Mouse (Mus musculus) midbrain, embryonic 16.5 days (tissue): Measurements from ENCODE around the gene Lyrm9. TPM values are rescaled to one million over a fixed set of nuclear protein-coding genes. Genes with fewer than 3 reads are reported as not detected.
A peak's percentile ranks its signal among the peaks of the same experiment; 100 is the strongest.

ENCODE experiments used
- ATAC-seq: fragments of 200-750 bp; cut with Nextera tagmentation; 2 replicates; pipeline ENCODE4 v1.8.0; 2017; ENCODE audit warnings: moderate TSS enrichment
- H3K27ac ChIP-seq: fragments of 300-500 bp; sonication (generic); 2 replicates; pipeline ENCODE4 v1.5.1; 2014; ENCODE audit warnings: mild to moderate bottlenecking, low read length, mixed read lengths
- H3K27me3 ChIP-seq: fragments of 300-500 bp; sonication (generic); 2 replicates; pipeline ENCODE4 v1.6.1; 2014; ENCODE audit warnings: low read depth, low read length, mixed read lengths; ENCODE audit not compliant: control insufficient read depth, insufficient read depth
- H3K36me3 ChIP-seq: fragments of 300-500 bp; sonication (generic); 2 replicates; pipeline ENCODE4 v1.6.1; 2014; ENCODE audit warnings: mild to moderate bottlenecking, low read length, moderate library complexity, mixed read lengths; ENCODE audit not compliant: control insufficient read depth, insufficient read depth
- H3K4me1 ChIP-seq: fragments of 300-500 bp; sonication (generic); 2 replicates; pipeline ENCODE4 v1.6.1; 2014; ENCODE audit warnings: mild to moderate bottlenecking, low read length, mixed read lengths; ENCODE audit not compliant: control insufficient read depth, insufficient read depth
- H3K4me2 ChIP-seq: fragments of 300-500 bp; sonication (generic); 2 replicates; pipeline ENCODE4 v1.6.1; 2014; ENCODE audit warnings: mild to moderate bottlenecking, low read length, mixed read lengths
- H3K4me3 ChIP-seq: fragments of 300-500 bp; sonication (generic); 2 replicates; pipeline ENCODE4 v1.5.1; 2014; ENCODE audit warnings: low read depth, mild to moderate bottlenecking, low read length, moderate library complexity, mixed read lengths
- H3K9ac ChIP-seq: fragments of 300-500 bp; sonication (generic); 2 replicates; pipeline ENCODE4 v1.6.1; 2014; ENCODE audit warnings: low read depth, low read length, mixed read lengths
- H3K9me3 ChIP-seq: fragments of 300-500 bp; sonication (generic); replicated peaks from 2 replicates; pipeline ENCODE4 v1.6.1; 2014; ENCODE audit warnings: mild to moderate bottlenecking, low read length, mixed read lengths; ENCODE audit not compliant: control insufficient read depth, poor library complexity, severe bottlenecking
- WGBS: fragments of 180-500 bp; shearing (Covaris S2); extraction: QIAGEN DNeasy Blood & Tissue Kit; methylation state at CpG from one replicate; pipeline ENCODE4 v1.1.7; 2014; 5-methylcytosine and 5-hydroxymethylcytosine counted together
- polyA plus RNA-seq: library from polyadenylated mRNA; unstranded; fragments of >200 nt; fragmentation: Nextera tagmentation; extraction: Ambion mirVana; gene quantifications from 2 replicates; pipeline ENCODE4 v1.2.1, GENCODE M21; 2015

Lyrm9 gene
- polyA plus RNA-seq, 1 experiment from 2014 or later, result 47.9 TPM

GRCm38 (mm10) chr11:78827546-78827945 is 1.2 kb downstream of the Lyrm9 start:
- H3K27me3 ChIP-seq, result no peaks in the 10 kb centered on the region
- ATAC-seq, result no peak
- WGBS, result 32% methylated on average over 7 of the region's 7 CpGs
- peak overlapping the region; percentile 82; the same call in 1 of the 2 replicates for H3K9ac ChIP-seq
- H3K4me2 ChIP-seq, result peak overlapping the region; percentile 70
- no peaks in the 10 kb centered on the region for H3K9me3 ChIP-seq
- peak overlapping the region; percentile 90 for H3K27ac ChIP-seq
- no peaks in the 10 kb centered on the region for H3K36me3 ChIP-seq
- H3K4me3 ChIP-seq, result peak overlapping the region; percentile 69
- peaks cover 25% of the 10 kb centered on the region for H3K4me1 ChIP-seq

- no peak overlapping the region for H3K4me2 ChIP-seq
- H3K4me1 ChIP-seq, result peaks cover 25% of the 10 kb centered on the region
- no peaks in the 10 kb centered on the region for H3K27me3 ChIP-seq
- H3K4me3 ChIP-seq, result no peak overlapping the region
- WGBS, result 43% methylated on average over 2 of the region's 2 CpGs
- H3K27ac ChIP-seq, result no peak overlapping the region
- H3K36me3 ChIP-seq, result no peaks in the 10 kb centered on the region
- H3K9me3 ChIP-seq, result no peaks in the 10 kb centered on the region
- no peak for ATAC-seq
- H3K9ac ChIP-seq, result no peak overlapping the region
These were observed 2.0 kb downstream of the Lyrm9 start for GRCm38 (mm10) chr11:78828386-78828785.

- Histone ChIP-seq H3K4me2 (no peak overlapping the region), H3K9ac (no peak overlapping the region), H3K36me3 (no peaks in the 10 kb centered on the region), H3K9me3 (no peaks in the 10 kb centered on the region), H3K4me3 (no peak overlapping the region), H3K27ac (no peak overlapping the region), H3K4me1 (peaks cover 25% of the 10 kb centered on the region), H3K27me3 (no peaks in the 10 kb centered on the region)
- no peak for ATAC-seq
- WGBS, result 6% methylated on average over 6 of the region's 6 CpGs
These were observed 3.0 kb downstream of the Lyrm9 start for GRCm38 (mm10) chr11:78829373-78829772.

GRCm38 (mm10) chr11:78830180-78830579 is 3.8 kb downstream of the Lyrm9 start:
- Histone ChIP-seq H3K9ac (no peak overlapping the region), H3K4me3 (no peak overlapping the region), H3K27ac (no peak overlapping the region), H3K4me2 (no peak overlapping the region), H3K9me3 (no peaks in the 10 kb centered on the region), H3K36me3 (no peaks in the 10 kb centered on the region), H3K27me3 (no peaks in the 10 kb centered on the region), H3K4me1 (peaks cover 21% of the 10 kb centered on the region)
- 72% methylated on average over 8 of the region's 8 CpGs for WGBS
- ATAC-seq, result no peak

GRCm38 (mm10) chr11:78831716-78832115 is 5.3 kb downstream of the Lyrm9 start:
- Histone ChIP-seq H3K4me3 (no peak overlapping the region), H3K4me2 (no peak overlapping the region), H3K27me3 (no peaks in the 10 kb centered on the region), H3K4me1 (peaks cover 10% of the 10 kb centered on the region), H3K9ac (no peak overlapping the region), H3K36me3 (no peaks in the 10 kb centered on the region), H3K9me3 (no peaks in the 10 kb centered on the region), H3K27ac (no peak overlapping the region)
- WGBS, result 68% methylated on average over 4 of the region's 4 CpGs
- no peak for ATAC-seq

- no peaks in the 10 kb centered on the region for H3K9me3 ChIP-seq
- no peaks in the 10 kb centered on the region for H3K36me3 ChIP-seq
- 90% methylated on average over 10 of the region's 10 CpGs for WGBS
- no peak overlapping the region for H3K4me2 ChIP-seq
- no peaks in the 10 kb centered on the region for H3K27me3 ChIP-seq
- H3K27ac ChIP-seq, result no peak overlapping the region
- no peak overlapping the region for H3K4me3 ChIP-seq
- no peak for ATAC-seq
- peaks cover 7% of the 10 kb centered on the region for H3K4me1 ChIP-seq
- H3K9ac ChIP-seq, result no peak overlapping the region
These were observed 5.8 kb downstream of the Lyrm9 start for GRCm38 (mm10) chr11:78832117-78832726.

- H3K9me3 ChIP-seq, result no peaks in the 10 kb centered on the region
- H3K4me2 ChIP-seq, result no peak overlapping the region
- H3K4me3 ChIP-seq, result no peak overlapping the region
- no peaks in the 10 kb centered on the region for H3K27me3 ChIP-seq
- no peak overlapping the region for H3K27ac ChIP-seq
- H3K9ac ChIP-seq, result no peak overlapping the region
- WGBS, result 78% methylated on average over 13 of the region's 13 CpGs
- no peaks in the 10 kb centered on the region for H3K36me3 ChIP-seq
- no peak for ATAC-seq
- peaks cover 1% of the 10 kb centered on the region; the same call in 1 of the 2 replicates for H3K4me1 ChIP-seq
These were observed 6.5 kb downstream of the Lyrm9 start for GRCm38 (mm10) chr11:78832816-78833314.

GRCm38 (mm10) chr11:78836486-78836885 is 10.1 kb downstream of the Lyrm9 start:
- ATAC-seq, result no peak
- Histone ChIP-seq H3K27me3 (no peaks in the 10 kb centered on the region), H3K27ac (no peak overlapping the region), H3K4me1 (no peaks in the 10 kb centered on the region), H3K9me3 (no peaks in the 10 kb centered on the region), H3K4me2 (no peak overlapping the region), H3K4me3 (no peak overlapping the region), H3K9ac (no peak overlapping the region), H3K36me3 (peaks cover 8% of the 10 kb centered on the region)
- WGBS, result 82% methylated on average over 4 of the region's 4 CpGs

GRCm38 (mm10) chr11:78837989-78838388 is 11.6 kb downstream of the Lyrm9 start:
- no peak overlapping the region for H3K4me2 ChIP-seq
- no peak for ATAC-seq
- H3K4me3 ChIP-seq, result no peak overlapping the region
- no peak overlapping the region for H3K9ac ChIP-seq
- H3K27ac ChIP-seq, result no peak overlapping the region
- WGBS, result 10% methylated on average over 11 of the region's 11 CpGs
- H3K9me3 ChIP-seq, result no peaks in the 10 kb centered on the region
- H3K27me3 ChIP-seq, result no peaks in the 10 kb centered on the region
- peaks cover 8% of the 10 kb centered on the region for H3K36me3 ChIP-seq
- H3K4me1 ChIP-seq, result no peaks in the 10 kb centered on the region
